Mouse (Mus musculus): Measurements from ENCODE around the gene Med14. TPM values are rescaled to one million over a fixed set of nuclear protein-coding genes. Genes with fewer than 3 reads are reported as not detected.

Gene Med14
- polyA plus RNA-seq, 1 experiment from 2014 or later: 14.6 TPM

DNA sequence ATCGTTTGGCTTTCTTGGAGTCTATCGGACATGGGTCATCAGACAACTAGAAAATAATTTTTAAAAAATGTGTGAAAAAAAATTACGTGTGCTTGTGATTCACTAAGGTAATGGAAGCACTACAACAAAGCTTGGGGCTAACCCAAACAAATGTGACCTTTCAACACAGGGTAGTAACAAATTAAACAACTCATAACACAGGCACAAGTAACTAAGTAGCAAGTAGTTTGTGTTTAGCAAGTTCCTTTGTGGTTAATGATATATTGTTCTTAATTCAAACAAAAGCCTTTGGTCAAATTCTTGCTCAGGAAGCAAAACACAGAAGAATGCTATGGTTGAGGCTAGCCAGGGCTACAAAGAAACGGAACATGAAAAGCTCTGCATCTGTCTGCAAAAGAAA, 45.8 kb downstream of the Med14 start:
- ATAC-seq (replicated peaks; ENCODE audit: low FRiP score): no peak
- no peak overlapping the region for H3K9ac ChIP-seq (ENCODE audit: low read depth, low read length)
- no peak overlapping the region for H3K4me2 ChIP-seq
- WGBS: 87% methylated on average over 4 of the region's 4 CpGs
- DNase-seq (ENCODE audit: low spot score): no peak
- H3K27me3 ChIP-seq (replicated peaks; ENCODE audit: control insufficient read depth, insufficient read depth, low read length): no peaks in the 10 kb centered on the region
- H3K9me3 ChIP-seq (ENCODE audit: control insufficient read depth, low read length): no peaks in the 10 kb centered on the region
- no peak overlapping the region for H3K4me3 ChIP-seq (ENCODE audit: low read depth, low read length)
- no peaks in the 10 kb centered on the region for H3K4me1 ChIP-seq (replicated peaks; ENCODE audit: control insufficient read depth, insufficient read depth, low read length)
- no peak overlapping the region for H3K27ac ChIP-seq (ENCODE audit: low read depth, low read length)
- H3K36me3 ChIP-seq (ENCODE audit: control insufficient read depth, insufficient read depth, low read length): no peaks in the 10 kb centered on the region

- no peak overlapping the region for H3K27ac ChIP-seq (ENCODE audit: low read depth, low read length)
- no peak overlapping the region for H3K4me3 ChIP-seq (ENCODE audit: low read depth, low read length)
- H3K9me3 ChIP-seq (ENCODE audit: control insufficient read depth, low read length): no peaks in the 10 kb centered on the region
- DNase-seq (ENCODE audit: low spot score): no peak
- H3K4me2 ChIP-seq: no peak overlapping the region
- no peaks in the 10 kb centered on the region for H3K4me1 ChIP-seq (replicated peaks; ENCODE audit: control insufficient read depth, insufficient read depth, low read length)
- no peaks in the 10 kb centered on the region for H3K27me3 ChIP-seq (replicated peaks; ENCODE audit: control insufficient read depth, insufficient read depth, low read length)
- no peaks in the 10 kb centered on the region for H3K36me3 ChIP-seq (ENCODE audit: control insufficient read depth, insufficient read depth, low read length)
- no peak overlapping the region for H3K9ac ChIP-seq (ENCODE audit: low read depth, low read length)
- ATAC-seq (replicated peaks; ENCODE audit: low FRiP score): no peak
- 91% methylated on average over 7 of the region's 7 CpGs for WGBS
Measured at GRCm38 (mm10) chrX:12713796-12714195, 48.1 kb downstream of the Med14 start.

DNA sequence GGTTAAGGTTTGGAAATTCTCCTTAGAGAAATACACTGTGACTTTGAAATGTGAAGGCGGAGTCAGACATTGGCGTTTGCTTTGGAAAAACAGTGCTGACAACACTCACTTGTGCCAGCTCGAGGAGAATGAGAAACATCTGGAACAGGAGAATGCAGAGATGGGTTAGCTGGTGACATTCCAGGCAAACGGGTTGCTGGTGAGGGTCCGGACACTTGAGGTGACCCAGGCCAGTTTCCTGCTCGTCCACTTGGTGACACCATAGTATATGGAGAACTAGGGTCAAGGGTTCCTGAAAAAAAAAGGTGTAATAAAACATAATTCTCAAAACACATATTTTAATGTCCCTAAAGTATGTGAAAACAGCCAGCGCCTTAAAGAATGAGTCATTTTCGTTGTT, 75.0 kb downstream of the Med14 start:
- Histone ChIP-seq H3K4me1 (replicated peaks; ENCODE audit: control insufficient read depth, insufficient read depth, low read length) (no peaks in the 10 kb centered on the region), H3K36me3 (ENCODE audit: control insufficient read depth, insufficient read depth, low read length) (peaks cover 4% of the 10 kb centered on the region; the same call in 1 of the 2 replicates), H3K27ac (ENCODE audit: low read depth, low read length) (no peak overlapping the region), H3K9ac (ENCODE audit: low read depth, low read length) (no peak overlapping the region), H3K9me3 (ENCODE audit: control insufficient read depth, low read length) (no peaks in the 10 kb centered on the region), H3K27me3 (replicated peaks; ENCODE audit: control insufficient read depth, insufficient read depth, low read length) (no peaks in the 10 kb centered on the region), H3K4me3 (ENCODE audit: low read depth, low read length) (no peak overlapping the region), H3K4me2 (no peak overlapping the region)
- DNase-seq (ENCODE audit: low spot score) (no peak), ATAC-seq (replicated peaks; ENCODE audit: low FRiP score) (no peak)
- WGBS: 79% methylated on average over 8 of the region's 8 CpGs

DNA sequence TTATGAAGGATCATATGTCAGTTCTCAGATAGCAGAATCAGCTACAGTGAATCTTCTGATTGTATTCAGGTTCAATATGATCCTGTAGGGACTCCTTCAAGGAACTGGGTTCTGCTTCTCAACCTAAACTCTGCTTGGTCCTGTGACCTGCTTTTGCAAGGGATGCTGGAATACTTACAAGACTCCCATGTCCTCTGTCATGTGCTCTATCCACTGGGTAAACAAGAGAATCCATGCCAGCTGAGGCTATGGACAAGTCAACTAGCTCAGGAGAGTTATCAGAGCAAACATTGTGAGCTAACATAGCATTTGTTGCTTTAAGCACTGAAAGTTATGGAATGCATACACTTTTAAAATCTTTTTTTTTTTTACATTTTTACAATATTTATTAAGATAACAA, 75.8 kb downstream of the Med14 start:
- H3K9me3 ChIP-seq (ENCODE audit: control insufficient read depth, low read length): no peaks in the 10 kb centered on the region
- H3K4me1 ChIP-seq (replicated peaks; ENCODE audit: control insufficient read depth, insufficient read depth, low read length): no peaks in the 10 kb centered on the region
- H3K27ac ChIP-seq (ENCODE audit: low read depth, low read length): no peak overlapping the region
- H3K36me3 ChIP-seq (ENCODE audit: control insufficient read depth, insufficient read depth, low read length): peaks cover 4% of the 10 kb centered on the region; the same call in 1 of the 2 replicates
- no peak overlapping the region for H3K4me2 ChIP-seq
- no peak for DNase-seq (ENCODE audit: low spot score)
- no peak overlapping the region for H3K9ac ChIP-seq (ENCODE audit: low read depth, low read length)
- no peak for ATAC-seq (replicated peaks; ENCODE audit: low FRiP score)
- H3K4me3 ChIP-seq (ENCODE audit: low read depth, low read length): no peak overlapping the region
- no peaks in the 10 kb centered on the region for H3K27me3 ChIP-seq (replicated peaks; ENCODE audit: control insufficient read depth, insufficient read depth, low read length)

GRCm38 (mm10) chrX:12677396-12677795, 84.5 kb downstream of the Med14 start:
- H3K36me3 ChIP-seq (ENCODE audit: control insufficient read depth, insufficient read depth, low read length): no peaks in the 10 kb centered on the region
- no peak overlapping the region for H3K9ac ChIP-seq (ENCODE audit: low read depth, low read length)
- H3K27me3 ChIP-seq (replicated peaks; ENCODE audit: control insufficient read depth, insufficient read depth, low read length): no peaks in the 10 kb centered on the region
- no peak overlapping the region for H3K4me2 ChIP-seq
- no peaks in the 10 kb centered on the region for H3K9me3 ChIP-seq (ENCODE audit: control insufficient read depth, low read length)
- DNase-seq (ENCODE audit: low spot score) (peak; percentile 48), ATAC-seq (replicated peaks; ENCODE audit: low FRiP score) (no peak)
- WGBS: 39% methylated on average over 6 of the region's 6 CpGs
- no peak overlapping the region for H3K27ac ChIP-seq (ENCODE audit: low read depth, low read length)
- H3K4me1 ChIP-seq (replicated peaks; ENCODE audit: control insufficient read depth, insufficient read depth, low read length): no peaks in the 10 kb centered on the region; the same call in 1 of the 2 replicates
- H3K4me3 ChIP-seq (ENCODE audit: low read depth, low read length): no peak overlapping the region

GRCm38 (mm10) chrX:12673054-12673775, 88.7 kb downstream of the Med14 start, which contains the start of gene 1810030O07Rik:
Gene 1810030O07Rik (minus strand): TSS chrX:12673668.
- H3K4me1 ChIP-seq (replicated peaks; ENCODE audit: control insufficient read depth, insufficient read depth, low read length): no peaks in the 10 kb centered on the region; the same call in 1 of the 2 replicates
- no peaks in the 10 kb centered on the region for H3K27me3 ChIP-seq (replicated peaks; ENCODE audit: control insufficient read depth, insufficient read depth, low read length)
- H3K36me3 ChIP-seq (ENCODE audit: control insufficient read depth, insufficient read depth, low read length): peaks cover 4% of the 10 kb centered on the region; the same call in 1 of the 2 replicates
- H3K27ac ChIP-seq (ENCODE audit: low read depth, low read length): peak within 1 kb of the TSS; percentile 91
- no peaks in the 10 kb centered on the region for H3K9me3 ChIP-seq (ENCODE audit: control insufficient read depth, low read length)
- peak within 1 kb of the TSS; percentile 67 for H3K4me2 ChIP-seq
- peak within 1 kb of the TSS; percentile 78 for H3K9ac ChIP-seq (ENCODE audit: low read depth, low read length)
- H3K4me3 ChIP-seq (ENCODE audit: low read depth, low read length): peak within 1 kb of the TSS; percentile 76
- WGBS: 4% methylated on average over 42 of the region's 42 CpGs
- DNase-seq (ENCODE audit: low spot score) (peak; percentile 66), ATAC-seq (replicated peaks; ENCODE audit: low FRiP score) (peak; percentile 100)

- ATAC-seq (replicated peaks; ENCODE audit: low FRiP score): no peak
- H3K27ac ChIP-seq (ENCODE audit: low read depth, low read length): no peak overlapping the region
- no peaks in the 10 kb centered on the region for H3K4me1 ChIP-seq (replicated peaks; ENCODE audit: control insufficient read depth, insufficient read depth, low read length)
- 84% methylated on average over 2 of the region's 2 CpGs for WGBS
- H3K9me3 ChIP-seq (ENCODE audit: control insufficient read depth, low read length): no peaks in the 10 kb centered on the region
- H3K4me3 ChIP-seq (ENCODE audit: low read depth, low read length): no peak overlapping the region
- H3K4me2 ChIP-seq: no peak overlapping the region
- peaks cover 3% of the 10 kb centered on the region; the same call in 1 of the 2 replicates for H3K36me3 ChIP-seq (ENCODE audit: control insufficient read depth, insufficient read depth, low read length)
- H3K27me3 ChIP-seq (replicated peaks; ENCODE audit: control insufficient read depth, insufficient read depth, low read length): no peaks in the 10 kb centered on the region; the same call in 1 of the 2 replicates
- no peak overlapping the region for H3K9ac ChIP-seq (ENCODE audit: low read depth, low read length)
- DNase-seq (ENCODE audit: low spot score): no peak
Measured at GRCm38 (mm10) chrX:12653879-12654278, 108.0 kb downstream of the Med14 start.

DNA sequence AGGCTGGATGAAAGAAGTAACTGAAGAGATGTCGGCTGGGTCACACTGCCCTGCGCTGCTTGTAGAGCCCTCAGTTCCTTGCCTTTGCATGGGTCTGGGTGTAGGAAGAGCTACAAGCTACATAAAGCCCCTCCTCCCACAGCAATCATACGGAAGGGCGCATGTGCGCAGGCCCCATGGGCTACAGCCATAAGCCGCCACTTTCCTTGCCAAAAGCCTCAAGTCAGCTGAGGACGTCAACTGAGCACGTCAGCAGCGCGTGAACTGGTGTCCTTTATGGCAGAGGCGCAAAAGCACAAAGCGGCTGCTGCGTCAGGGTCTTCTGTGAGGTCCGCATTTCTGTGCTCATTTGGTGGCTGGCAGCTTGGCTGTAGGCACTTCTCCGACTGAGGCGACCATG, 110.0 kb downstream of the Med14 start:
- WGBS: 86% methylated on average over 16 of the region's 16 CpGs
- no peak for DNase-seq (ENCODE audit: low spot score)
- ATAC-seq (replicated peaks; ENCODE audit: low FRiP score): no peak
- H3K36me3 ChIP-seq (ENCODE audit: control insufficient read depth, insufficient read depth, low read length): peaks cover 3% of the 10 kb centered on the region; the same call in 1 of the 2 replicates
- no peaks in the 10 kb centered on the region for H3K9me3 ChIP-seq (ENCODE audit: control insufficient read depth, low read length)
- H3K9ac ChIP-seq (ENCODE audit: low read depth, low read length): no peak overlapping the region
- H3K27me3 ChIP-seq (replicated peaks; ENCODE audit: control insufficient read depth, insufficient read depth, low read length): no peaks in the 10 kb centered on the region; the same call in 1 of the 2 replicates
- no peak overlapping the region for H3K4me3 ChIP-seq (ENCODE audit: low read depth, low read length)
- no peak overlapping the region for H3K4me2 ChIP-seq
- no peaks in the 10 kb centered on the region for H3K4me1 ChIP-seq (replicated peaks; ENCODE audit: control insufficient read depth, insufficient read depth, low read length)
- H3K27ac ChIP-seq (ENCODE audit: low read depth, low read length): no peak overlapping the region

All from liver, embryonic 11.5 days (tissue).